Mouse (Mus musculus) retina, embryonic 14.5 days (tissue): ENCODE measurements around the gene 1700008O03Rik.

ENCODE experiments used
- DNase-seq: peaks from one replicate; pipeline ENCODE4 v3.0.0-alpha.2; 2015; ENCODE audit warnings: low spot score

The 1700008O03Rik gene

DNA sequence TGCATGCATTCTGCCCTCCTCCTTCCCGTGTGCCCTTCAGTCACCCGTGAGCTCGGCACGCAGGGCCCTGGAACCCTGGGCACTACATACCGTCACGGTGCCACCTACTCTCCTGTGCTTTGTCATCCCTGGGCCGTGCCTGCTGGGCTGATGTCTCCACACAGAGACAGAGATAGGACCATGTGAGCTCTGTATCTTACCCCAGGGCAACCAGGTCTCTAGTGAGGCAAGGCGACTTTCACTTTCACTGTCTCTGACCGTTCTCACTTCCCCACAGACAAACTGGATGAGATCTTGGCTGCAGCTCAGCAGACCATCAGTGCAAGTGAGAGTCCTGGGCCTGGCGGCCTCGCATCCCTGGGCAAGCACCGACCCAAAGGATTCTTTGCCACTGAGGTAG, 41.0 kb downstream of the 1700008O03Rik start:
- no peak for DNase-seq

DNA sequence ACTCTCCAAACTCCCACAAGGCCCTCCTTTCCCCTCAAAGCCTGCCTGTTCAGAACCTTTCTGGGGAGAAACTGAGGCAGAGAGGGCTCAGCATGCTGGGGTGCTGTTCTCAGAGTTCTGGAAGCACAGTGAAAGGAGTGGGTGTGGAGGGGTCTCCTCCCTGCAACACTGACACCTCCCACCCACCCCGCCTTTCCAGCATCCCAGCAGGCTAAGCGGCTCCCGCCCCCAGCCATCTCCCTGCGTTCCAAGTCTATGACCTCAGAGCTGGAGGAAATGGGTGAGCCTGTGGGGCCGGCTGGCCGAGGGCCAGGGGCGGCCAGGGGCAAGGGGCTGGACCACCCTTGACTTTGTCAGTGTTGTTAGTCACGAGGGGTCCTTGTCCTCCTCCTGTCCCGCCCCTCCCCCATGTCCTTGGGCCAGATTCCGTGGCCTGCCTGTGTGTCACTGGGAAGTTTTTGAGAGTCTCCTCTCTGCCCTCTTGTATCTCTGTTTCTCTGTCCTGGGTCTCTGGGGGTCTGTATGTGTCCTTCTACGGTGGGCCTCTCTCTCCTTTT, 42.1 kb downstream of the 1700008O03Rik start:
- peak; percentile 6 for DNase-seq

DNA sequence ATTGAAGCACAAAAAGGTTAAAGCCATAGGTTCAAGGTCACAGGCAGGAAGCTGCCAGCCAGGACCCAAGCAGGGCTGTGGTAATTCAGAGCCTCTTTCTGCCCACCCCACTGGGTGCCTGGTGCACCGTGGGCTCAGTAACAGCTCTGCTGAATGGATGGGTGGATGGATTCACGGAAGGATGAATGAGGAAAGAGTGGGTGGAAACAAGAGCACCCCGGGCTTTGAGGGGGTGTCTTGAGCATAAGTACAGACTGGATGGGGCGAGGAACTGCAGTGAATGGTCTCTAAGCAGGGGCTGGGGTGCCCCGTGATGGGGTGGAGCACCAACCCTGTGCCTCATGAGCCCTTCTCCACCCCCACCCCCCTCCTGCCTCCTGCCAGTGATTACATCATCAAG, 43.9 kb downstream of the 1700008O03Rik start:
- no peak for DNase-seq

DNA sequence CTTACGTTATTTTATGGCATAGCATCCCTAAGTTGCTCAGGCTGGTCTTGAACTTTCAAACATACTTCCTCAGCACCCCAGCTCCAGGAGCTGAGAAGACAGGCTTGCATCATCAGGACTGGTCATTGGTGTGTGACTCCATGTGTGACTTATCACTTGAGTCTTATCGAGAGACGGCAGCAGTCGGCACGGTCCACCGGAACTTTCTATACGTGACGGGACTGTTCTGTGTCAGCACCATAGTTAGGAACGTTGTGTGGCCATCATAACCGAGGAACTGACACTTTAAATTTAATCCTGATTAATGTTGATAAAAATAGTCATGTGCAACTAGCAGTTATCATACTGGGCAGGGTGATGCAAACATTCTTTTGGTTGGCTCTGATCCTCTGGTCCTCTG, 44.5 kb downstream of the 1700008O03Rik start:
- DNase-seq, result no peak

DNA sequence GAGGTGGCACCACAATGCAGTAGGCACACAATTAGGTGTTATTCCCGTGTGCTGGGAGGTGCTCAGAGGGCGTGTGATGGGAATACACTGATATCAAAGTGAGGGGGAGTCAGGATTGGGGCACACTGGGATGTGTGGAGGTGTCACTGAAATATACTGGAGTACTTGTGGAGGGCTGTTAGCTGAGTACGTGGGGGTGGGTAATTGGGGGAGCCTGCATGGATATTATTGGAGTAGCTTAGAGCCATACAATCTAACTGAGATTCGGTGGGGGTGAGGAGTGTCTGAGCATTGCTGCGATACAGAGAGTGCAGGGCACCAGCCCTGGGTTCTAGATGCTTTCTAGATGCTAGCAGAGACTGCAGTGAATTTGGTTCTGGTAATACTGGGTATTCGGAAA, 45.4 kb downstream of the 1700008O03Rik start:
- no peak for DNase-seq

DNA sequence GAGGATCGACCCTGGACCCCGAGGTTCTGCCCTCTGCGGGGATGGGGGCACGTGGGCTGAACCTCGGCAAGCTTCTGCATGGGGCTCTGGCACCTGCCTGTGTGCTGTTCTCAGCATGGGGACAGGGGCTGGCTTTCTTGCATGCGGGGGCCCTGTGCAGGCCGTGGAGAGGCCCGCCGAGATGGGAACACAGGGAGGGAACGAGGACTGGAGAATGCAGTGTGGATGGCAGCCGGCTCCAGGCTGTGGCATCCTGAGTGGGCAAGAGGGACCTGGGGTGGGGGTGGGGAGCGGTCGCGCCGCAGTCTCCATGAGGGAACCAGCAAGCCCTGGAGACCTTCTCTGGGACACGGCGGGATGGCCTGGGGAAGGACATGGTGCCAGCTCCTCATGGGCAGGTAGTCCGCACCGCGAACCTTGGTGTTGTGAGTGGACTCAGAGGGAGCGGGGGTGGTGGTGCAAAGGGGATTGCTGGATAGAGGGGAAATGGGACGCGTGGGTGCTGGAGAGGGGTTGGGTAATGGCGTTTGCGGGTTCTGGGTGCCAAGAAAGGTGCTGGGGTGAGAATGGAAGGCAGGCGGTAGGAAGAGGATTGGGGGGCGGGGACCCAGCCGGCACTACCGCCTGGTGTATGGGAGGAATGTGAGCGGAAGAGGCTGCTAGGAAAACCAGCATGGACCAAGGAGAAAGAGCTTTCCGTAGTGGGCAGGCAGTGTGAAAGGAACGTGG, 48.3 kb downstream of the 1700008O03Rik start:
- DNase-seq, result no peak

DNA sequence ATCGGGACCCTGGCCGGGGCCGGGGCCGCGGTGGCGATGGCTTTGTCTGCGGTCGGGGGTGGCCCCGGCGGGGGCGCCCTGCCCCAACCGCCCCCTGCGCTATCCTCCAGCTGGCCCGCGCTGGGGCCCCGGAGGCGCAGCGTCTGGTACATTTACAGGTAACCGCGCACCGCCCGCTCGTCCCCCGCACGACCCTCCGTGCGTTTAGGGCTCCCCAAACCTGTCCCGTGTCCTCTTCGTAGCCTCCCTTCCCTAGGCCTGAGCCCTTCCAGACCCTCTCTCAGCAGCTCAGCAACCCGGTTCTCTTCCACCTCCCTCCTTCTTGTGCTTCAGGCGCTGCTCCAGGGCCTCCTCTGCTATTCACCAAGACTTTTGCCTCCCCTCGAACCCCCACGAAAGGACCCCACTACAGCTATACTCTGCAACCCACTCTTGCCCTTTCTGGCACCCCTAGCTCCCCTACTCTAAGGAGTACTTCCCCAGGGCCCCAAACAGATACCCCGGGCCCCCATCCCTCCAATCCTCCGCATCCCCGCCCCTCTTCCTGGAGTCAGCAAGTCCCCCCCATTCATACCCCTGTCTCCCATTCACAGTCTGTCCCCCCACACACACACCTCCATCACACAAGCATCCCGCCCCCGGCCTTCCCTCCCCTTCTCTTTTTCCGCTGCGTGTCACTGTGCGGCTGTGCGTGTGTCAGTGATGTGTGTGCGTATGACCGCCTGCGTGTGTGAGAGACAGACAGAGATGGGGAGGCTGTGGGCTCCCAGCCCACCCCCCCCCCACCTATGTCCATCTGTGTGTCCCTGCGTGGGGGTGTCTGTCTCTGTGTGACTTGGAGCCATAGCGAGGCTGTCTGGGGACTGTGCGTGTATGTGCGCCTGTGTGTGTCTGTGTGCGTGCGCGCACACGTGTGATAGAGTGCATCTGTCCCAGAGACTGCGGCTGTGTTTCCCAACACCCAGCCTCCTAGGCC, 49.3 kb downstream of the 1700008O03Rik start:
- peak; percentile 17 for DNase-seq

DNA sequence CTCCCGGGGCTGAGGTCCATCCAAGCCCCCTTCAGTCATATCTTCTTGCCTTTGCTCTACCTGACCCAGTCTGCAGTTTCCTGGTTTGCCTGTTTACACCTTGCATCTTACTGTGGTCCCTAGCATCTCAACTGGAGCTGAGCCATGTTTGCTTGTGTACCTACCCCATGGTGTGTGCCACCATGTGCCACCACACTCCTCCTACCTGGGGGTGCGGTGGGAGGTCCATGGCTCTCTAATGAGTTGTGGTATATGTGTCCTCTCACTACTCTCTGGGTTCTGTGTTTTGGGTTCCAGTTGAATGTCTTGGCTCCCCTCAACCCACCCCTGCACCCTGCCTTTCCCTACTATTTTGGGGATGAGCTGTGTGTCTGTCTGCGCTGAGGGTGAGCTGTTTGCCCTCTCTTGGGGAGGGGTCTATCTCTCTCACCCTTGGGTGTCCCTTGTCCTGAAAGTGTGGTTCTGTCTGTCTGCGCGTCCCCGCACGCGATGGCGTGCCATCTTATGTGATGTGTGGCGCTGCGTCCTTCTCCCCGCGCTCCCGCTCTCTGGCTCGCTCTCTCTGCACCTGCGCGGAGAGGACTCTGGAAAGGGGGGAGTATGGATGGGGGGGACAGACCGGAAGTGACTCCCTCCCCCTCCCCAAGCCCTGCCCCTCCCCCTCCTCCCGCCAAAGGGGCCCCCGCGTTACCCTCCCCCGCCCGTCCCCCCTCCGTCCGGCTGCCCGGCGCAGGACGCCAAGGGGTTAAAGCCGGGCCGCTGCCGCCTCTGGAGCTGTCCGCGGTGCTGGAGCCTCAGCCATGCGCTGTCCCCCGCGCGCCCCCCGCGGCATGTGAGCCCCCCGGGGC, 50.4 kb downstream of the 1700008O03Rik start:
- peak; percentile 64 for DNase-seq

DNA sequence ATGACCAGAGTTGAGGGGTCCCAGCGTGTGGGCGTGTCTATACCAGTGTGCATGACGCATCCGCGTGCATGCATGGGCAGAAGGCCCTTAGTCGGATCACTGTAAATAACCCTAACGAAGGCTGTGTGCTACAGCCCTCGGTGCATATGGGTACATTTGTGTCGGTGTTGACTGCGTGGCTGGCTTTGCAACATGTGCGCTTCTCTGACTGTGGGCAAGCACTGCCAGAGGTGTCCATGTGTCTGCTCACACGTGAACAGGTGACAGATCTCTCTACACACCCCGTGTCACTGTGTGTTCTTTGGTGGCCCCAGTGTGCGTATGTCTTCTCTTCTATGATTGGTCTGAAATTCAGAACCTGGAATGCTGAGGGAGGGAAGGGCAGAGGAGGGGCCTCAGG, 51.5 kb downstream of the 1700008O03Rik start:
- DNase-seq, result no peak

DNA sequence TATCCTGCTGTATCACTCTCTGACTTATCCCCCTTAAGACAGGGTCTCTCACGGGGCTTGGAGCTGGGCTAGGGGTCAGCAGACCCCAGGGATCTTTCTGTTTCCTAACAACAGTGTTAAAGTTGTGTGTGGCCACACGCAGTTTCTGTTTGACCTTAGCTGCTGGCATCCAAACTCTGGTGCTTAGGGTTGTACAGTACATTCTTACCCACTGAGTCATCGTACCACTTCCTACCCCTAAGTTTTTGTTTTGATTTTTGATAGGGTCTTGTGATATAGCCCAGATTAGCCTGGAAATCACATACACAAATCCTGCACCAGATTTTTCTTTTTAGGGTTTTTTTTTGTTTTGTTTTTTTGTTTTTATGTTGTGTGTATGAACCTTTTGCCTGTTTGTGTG, 53.3 kb downstream of the 1700008O03Rik start:
- DNase-seq, result no peak

DNA sequence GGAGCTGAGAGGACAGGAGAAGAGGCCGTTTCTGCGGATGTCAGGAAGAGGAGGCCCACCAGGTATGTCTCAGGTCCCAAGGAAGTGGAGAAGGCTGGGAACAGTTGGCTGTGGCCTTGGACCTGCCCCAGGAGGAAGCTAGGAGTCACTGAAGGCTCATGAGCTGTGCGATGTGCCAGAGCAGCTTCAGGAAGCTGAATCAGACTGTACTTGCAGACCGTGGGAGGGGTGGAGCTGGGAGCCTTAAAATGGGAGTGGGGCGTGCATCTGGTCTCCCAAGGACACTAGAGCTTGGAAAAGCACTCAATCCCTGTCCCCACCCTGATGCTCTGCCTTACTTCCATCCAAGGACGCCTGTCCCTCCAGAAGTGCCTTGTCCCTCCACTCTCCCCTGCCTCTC, 59.0 kb downstream of the 1700008O03Rik start:
- DNase-seq, result no peak

DNA sequence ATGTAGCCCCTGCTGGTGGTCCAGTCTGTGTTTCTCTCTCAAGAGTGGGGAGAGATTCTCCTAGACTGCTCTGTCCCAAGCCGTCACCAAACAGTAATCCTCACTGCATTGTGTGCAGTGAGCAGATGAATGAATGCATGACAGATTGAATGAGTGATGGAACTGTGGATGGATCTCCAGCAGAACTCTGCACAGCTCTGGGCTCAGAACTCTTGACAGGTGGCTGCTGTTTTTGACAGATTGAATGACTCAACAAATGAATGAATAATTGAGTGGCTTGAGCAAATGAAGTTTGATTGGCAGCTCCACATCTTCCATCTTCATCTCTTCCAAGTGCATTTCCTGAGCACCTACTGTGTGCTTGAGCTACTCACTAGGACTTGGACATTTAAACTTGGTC, 63.3 kb downstream of the 1700008O03Rik start:
- DNase-seq, result no peak

DNA sequence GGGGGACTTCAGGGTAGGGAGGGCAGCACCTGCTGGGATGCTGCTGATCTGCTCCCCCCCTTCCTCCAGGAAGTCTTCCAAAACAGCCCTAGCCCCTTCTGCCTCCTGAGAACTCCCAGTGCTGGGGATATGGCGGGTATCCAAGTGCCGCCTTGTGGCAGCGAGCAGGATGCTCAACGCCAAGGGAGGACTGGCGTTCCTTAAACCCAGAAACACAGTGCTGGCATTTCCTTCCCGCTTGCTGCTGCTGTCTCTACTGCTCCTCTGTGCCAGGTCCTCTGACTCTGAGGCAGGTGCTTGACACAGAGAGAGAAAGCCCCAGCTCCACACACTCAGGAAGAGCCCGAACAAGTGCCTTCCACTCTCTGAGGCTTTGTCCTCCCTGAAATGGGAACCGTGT, 64.7 kb downstream of the 1700008O03Rik start:
- no peak for DNase-seq

DNA sequence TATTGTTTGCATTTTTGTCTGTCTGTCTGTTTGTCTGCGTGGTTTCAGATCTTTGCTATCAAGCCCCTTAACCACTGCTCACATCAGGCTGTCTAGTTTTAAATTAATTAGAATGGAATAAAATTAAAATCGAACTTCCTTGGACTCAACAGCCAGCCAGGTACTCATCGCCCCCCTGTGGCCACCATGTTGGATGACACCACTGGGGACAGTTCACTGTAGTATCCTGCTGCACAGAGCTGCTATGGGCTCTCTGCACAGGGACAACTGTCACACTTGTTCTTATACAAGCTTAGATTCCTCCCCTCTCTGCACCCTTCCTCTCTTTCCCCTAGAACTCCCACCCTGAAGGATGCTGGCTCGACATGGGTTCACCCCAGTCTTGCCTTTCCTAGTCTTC, 67.7 kb downstream of the 1700008O03Rik start:
- peak; percentile 59 for DNase-seq

DNA sequence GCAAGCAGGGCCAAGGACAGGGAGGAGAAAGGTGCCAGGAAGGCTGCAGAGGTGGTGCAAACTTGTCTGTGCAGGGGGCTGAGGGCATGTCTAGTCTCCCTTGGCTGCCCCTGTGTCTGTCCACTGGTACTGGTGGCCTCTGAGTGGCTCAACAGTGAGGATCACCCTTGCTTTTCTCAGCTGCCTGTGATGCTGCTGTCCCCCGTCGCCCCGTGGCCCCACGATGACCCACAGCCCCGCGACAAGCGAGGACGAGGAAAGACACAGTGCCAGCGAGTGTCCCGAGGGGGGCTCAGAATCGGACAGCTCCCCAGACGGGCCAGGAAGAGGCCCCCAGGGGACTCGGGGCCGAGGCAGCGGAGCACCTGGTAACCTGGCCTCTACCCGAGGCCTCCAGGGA, 73.1 kb downstream of the 1700008O03Rik start:
- no peak for DNase-seq

DNA sequence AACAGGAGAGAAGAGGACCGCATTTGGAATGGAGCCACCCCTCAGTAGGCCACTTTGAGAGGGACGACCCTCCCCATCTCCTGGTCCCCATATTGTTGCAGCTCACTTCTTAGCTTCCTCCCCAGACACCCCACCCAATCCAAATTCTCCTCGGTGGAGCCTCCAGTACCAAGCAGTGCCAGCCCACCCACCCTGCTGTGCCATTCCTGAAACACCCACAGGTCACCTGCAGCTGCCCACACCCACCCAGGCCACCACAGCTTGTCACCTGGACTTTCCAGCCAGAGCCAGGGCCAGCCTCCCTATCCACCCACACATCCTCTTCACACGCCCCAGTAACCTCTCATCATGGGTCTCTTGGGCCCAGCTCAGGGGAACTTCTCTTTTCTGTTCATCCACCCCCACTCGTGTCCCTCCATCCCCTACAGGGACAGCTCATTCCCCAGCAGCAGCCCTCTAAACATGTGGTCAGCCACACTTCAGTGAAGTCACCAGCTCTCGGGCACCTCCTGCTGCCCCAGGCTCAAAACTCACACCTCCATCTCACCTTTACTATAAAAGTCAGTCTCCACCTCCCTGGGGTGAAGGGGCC, 73.8 kb downstream of the 1700008O03Rik start:
- no peak for DNase-seq

DNA sequence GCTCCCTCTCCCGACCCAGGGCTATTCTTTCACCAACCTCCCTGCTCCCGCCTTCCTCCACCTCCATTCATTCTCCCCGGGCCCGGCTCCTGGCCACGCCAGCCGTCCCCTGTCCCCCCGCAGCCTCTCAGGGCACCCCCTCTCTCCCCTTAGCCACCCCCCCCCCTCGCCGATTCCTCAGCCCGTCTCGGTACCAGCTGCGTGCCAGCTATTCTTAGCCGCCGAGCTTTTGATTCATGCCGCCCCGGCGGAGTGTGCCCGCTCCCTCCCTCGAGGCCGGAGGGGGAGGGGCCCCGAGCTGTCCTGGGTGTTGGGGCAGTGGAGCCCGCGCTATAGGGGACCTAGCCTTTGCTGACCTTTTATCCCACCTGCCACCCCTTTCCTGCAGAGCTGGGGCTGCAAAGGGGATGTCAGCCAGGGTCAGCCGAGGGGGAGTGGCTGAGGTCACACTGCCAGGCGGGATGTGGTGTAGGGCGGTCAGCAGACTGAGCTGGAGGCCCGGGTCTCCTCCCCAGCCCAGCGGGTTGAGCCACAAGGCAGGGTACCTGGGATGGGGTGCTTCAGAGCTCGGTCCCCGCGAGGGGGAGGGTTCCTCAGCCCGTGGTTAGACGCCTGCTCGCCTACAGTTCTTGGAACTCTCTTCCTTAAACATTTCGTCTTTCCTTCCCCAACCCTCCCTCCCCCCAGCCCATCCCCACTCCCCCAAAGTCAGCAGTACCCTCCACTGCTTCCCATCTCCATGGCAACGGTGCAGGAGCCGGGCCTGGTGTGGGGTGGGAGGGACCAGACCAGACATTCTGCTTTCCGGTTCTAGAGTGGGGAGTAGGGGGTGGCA, 74.5 kb downstream of the 1700008O03Rik start:
- peak; percentile 50 for DNase-seq

DNA sequence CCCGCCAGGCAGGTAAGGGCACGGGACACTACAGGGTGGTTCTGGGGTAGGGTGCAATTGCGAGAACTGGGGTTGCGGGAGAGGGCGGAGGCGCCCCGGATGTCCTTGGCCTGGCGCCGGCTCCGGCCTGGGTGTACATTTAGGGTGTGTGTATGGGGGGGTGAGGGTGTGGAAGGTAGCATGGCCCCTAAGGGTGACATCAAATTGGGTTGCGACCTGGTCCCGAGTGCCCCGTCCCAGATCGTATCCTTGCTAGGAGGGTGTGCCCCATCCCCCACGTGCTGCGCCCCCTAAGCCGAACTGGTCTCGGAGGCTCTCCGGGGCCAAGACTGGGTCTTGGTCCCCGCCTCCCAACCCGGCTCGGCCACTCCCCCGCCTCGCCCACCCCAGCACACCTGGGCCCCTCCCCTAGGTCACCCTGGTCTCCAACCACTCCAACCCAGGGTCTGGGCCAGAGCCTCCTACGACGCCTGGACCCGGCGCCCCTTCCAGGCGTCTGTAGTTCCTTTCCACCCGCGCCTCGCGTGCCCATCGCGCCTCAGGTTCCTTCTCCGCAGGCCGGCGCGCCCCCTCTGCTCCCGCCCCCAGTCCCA, 75.2 kb downstream of the 1700008O03Rik start:
- no peak for DNase-seq
